Mouse (Mus musculus) stomach, embryonic 14.5 days (tissue): Measurements from ENCODE around the gene Ralgds. TPM values are rescaled to one million over a fixed set of nuclear protein-coding genes. Genes with fewer than 3 reads are reported as not detected.
A peak's percentile ranks its signal among the peaks of the same experiment; 100 is the strongest.

ENCODE experiments used
- ATAC-seq: fragments of 200-750 bp; cut with Nextera tagmentation; 2 replicates; pipeline ENCODE4 v1.8.0; 2017; ENCODE audit warnings: low read depth, moderate TSS enrichment; ENCODE audit not compliant: insufficient number of reproducible peaks, insufficient read depth, low FRiP score
- H3K27ac ChIP-seq: fragments of 300-500 bp; sonication (generic); 2 replicates; pipeline ENCODE4 v1.5.1; 2014; ENCODE audit warnings: mild to moderate bottlenecking, low read length, moderate library complexity, mixed read lengths
- H3K27me3 ChIP-seq: fragments of 300-500 bp; sonication (generic); 2 replicates; pipeline ENCODE4 v1.6.1; 2014; ENCODE audit warnings: low read length, control low read depth, mixed read lengths; ENCODE audit not compliant: control insufficient read depth, insufficient read depth
- H3K36me3 ChIP-seq: fragments of 300-500 bp; sonication (generic); 2 replicates; pipeline ENCODE4 v1.6.1; 2014; ENCODE audit warnings: mild to moderate bottlenecking, control low read depth, low read length, moderate library complexity, mixed read lengths; ENCODE audit not compliant: control insufficient read depth, insufficient read depth
- H3K4me1 ChIP-seq: fragments of 300-500 bp; sonication (generic); 2 replicates; pipeline ENCODE4 v1.6.1; 2014; ENCODE audit warnings: low read length, control low read depth, mixed read lengths; ENCODE audit not compliant: control insufficient read depth, insufficient read depth
- H3K4me2 ChIP-seq: fragments of 300-500 bp; sonication (generic); replicated peaks from 2 replicates; pipeline ENCODE4 v1.6.1; 2014; ENCODE audit warnings: low read depth, low read length, control low read depth
- H3K4me3 ChIP-seq: fragments of 300-500 bp; sonication (generic); 2 replicates; pipeline ENCODE4 v1.5.1; 2014; ENCODE audit warnings: low read depth, low read length, control low read depth
- H3K9ac ChIP-seq: fragments of 300-500 bp; sonication (generic); replicated peaks from 2 replicates; pipeline ENCODE4 v1.6.1; 2014; ENCODE audit warnings: low read depth, mild to moderate bottlenecking, control low read depth, low read length, moderate library complexity, mixed read lengths
- H3K9me3 ChIP-seq: fragments of 300-500 bp; sonication (generic); 2 replicates; pipeline ENCODE4 v1.6.1; 2016; ENCODE audit warnings: low read depth, low read length, control low read depth; ENCODE audit not compliant: control insufficient read depth
- WGBS: fragments of 180-500 bp; shearing (Covaris S2); extraction: QIAGEN DNeasy Blood & Tissue Kit; methylation state at CpG from one replicate; pipeline ENCODE4 v1.1.7; 2014; 5-methylcytosine and 5-hydroxymethylcytosine counted together
- polyA plus RNA-seq: library from polyadenylated mRNA; unstranded; fragments of >200 nt; fragmentation: Nextera tagmentation; extraction: Ambion mirVana; gene quantifications from 2 replicates; pipeline ENCODE4 v1.2.1, GENCODE M21; 2014

Gene Ralgds
- polyA plus RNA-seq, 1 experiment from 2014 or later = 38.6 TPM

DNA sequence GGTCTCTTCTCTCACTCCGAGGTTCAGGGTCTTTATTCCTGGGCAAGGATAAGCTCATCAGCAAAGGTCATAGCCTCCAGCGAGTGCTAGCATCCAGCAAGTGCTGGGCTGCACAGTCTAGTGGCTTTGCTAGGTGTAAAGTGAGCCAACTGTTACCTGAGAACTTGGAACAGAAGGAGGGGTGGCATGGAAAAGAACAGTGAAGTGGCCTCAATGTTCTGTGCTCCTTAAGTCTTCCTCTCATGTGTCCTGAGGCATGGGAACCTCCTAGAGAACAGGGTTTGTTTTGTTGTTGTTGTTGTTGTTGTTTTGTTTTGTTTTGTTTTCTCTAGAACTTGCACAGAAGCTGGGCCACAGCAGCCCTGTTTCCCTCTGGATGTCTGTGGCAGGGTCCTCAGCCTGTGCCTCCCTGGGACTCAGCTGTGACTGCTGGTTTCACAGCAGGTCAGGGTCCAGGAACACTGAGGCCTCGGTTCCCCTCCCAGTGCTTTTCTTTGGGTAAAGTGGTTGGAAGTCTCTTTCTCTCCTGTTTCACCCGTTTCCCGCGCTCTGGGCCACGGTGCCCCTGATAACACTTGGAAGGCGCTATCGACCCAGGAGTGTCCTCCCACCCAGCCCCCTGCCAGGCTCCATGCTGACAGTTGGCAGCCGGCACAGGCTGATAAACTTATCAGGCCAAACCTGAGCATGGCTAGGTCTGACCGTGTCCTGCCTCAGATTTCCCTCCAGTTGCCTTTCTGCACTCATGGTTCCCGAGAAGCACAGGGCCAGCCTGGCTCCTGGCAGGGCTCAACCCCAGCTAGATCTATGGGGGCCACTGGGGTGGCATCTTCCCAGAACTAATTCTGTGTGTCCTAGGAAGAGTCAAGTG lies 89.0 kb downstream of the Ralgds start:
- Histone ChIP-seq H3K27ac (no peak overlapping the region), H3K36me3 (no peaks in the 10 kb centered on the region), H3K9ac (no peak overlapping the region), H3K4me2 (no peak overlapping the region), H3K27me3 (no peaks in the 10 kb centered on the region), H3K4me3 (no peak overlapping the region), H3K9me3 (no peaks in the 10 kb centered on the region), H3K4me1 (peaks cover 17% of the 10 kb centered on the region)
- 52% methylated on average over 12 of the region's 12 CpGs for WGBS
- ATAC-seq = peak; percentile 78; the same call in 1 of the 2 replicates

Other genes with a start within 250 kb of the Ralgds start
- gene Ppp1r26, start 66.3 kb upstream of the Ralgds start, polyA plus RNA-seq = 4.4 and 4.7 TPM in 2 replicates
- gene 1700007K13Rik, start 46.8 kb upstream of the Ralgds start, polyA plus RNA-seq = 1.1 and 1.4 TPM in 2 replicates
- 58.5 and 59.3 TPM in 2 replicates for gene Mrps2, start 45.1 kb upstream of the Ralgds start, polyA plus RNA-seq
- 2.9 and 3.1 TPM in 2 replicates for gene Gbgt1, start 16.2 kb upstream of the Ralgds start, polyA plus RNA-seq
- gene Gm10134, start 7.0 kb upstream of the Ralgds start, polyA plus RNA-seq = 6.6 and 7.5 TPM in 2 replicates
- gene Cel, start 50.3 kb downstream of the Ralgds start, polyA plus RNA-seq = 28.9 TPM in 1 of 2 replicates, not detected in the other
- gene Gtf3c5, start 70.6 kb downstream of the Ralgds start, polyA plus RNA-seq = 29.0 and 30.5 TPM in 2 replicates
- 0.55 and 0.56 TPM in 2 replicates for gene Gfi1b, start 108.9 kb downstream of the Ralgds start, polyA plus RNA-seq
- 20.5 and 22.7 TPM in 2 replicates for gene Tsc1, start 128.1 kb downstream of the Ralgds start, polyA plus RNA-seq
- gene Spaca9, start 186.6 kb downstream of the Ralgds start, polyA plus RNA-seq = 1.6 and 2.1 TPM in 2 replicates
- 0.42 and 0.59 TPM in 2 replicates for gene Ak8, start 187.0 kb downstream of the Ralgds start, polyA plus RNA-seq